Mouse (Mus musculus) midbrain, postnatal 0 days (tissue): ENCODE results near the gene Secisbp2. TPM values are rescaled to one million over a fixed set of nuclear protein-coding genes. Genes with fewer than 3 reads are reported as not detected.
A peak's percentile ranks its signal among the peaks of the same experiment; 100 is the strongest.

Source experiments
- ATAC-seq: fragments of 200-750 bp; cut with Nextera tagmentation; 2 replicates; pipeline ENCODE4 v1.8.0; 2017; ENCODE audit warnings: moderate number of reproducible peaks, mild to moderate bottlenecking, moderate TSS enrichment, moderate library complexity; ENCODE audit not compliant: low FRiP score
- DNase-seq: peaks from one replicate; pipeline ENCODE4 v3.0.0-alpha.2; 2015; ENCODE audit warnings: low spot score
- H3K27ac ChIP-seq: fragments of 300-500 bp; sonication (generic); 2 replicates; pipeline ENCODE4 v1.5.1; 2014; ENCODE audit warnings: low read depth, mild to moderate bottlenecking, low read length, mixed read lengths
- H3K27me3 ChIP-seq: fragments of 300-500 bp; sonication (generic); 2 replicates; pipeline ENCODE4 v1.6.1; 2014; ENCODE audit warnings: low read length, control low read depth, mixed read lengths; ENCODE audit not compliant: insufficient read depth
- H3K36me3 ChIP-seq: fragments of 300-500 bp; sonication (generic); 2 replicates; pipeline ENCODE4 v1.6.1; 2014; ENCODE audit warnings: low read length, control low read depth, mixed read lengths; ENCODE audit not compliant: insufficient read depth
- H3K4me1 ChIP-seq: fragments of 300-500 bp; sonication (generic); 2 replicates; pipeline ENCODE4 v1.6.1; 2014; ENCODE audit warnings: mild to moderate bottlenecking, control low read depth, antibody characterized with exemption, low read length, mixed read lengths; ENCODE audit not compliant: insufficient read depth
- H3K4me2 ChIP-seq: fragments of 300-500 bp; sonication (generic); 2 replicates; pipeline ENCODE4 v1.6.1; 2014; ENCODE audit warnings: low read depth, mild to moderate bottlenecking, low read length, mixed read lengths; ENCODE audit not compliant: poor library complexity, severe bottlenecking
- H3K4me3 ChIP-seq: fragments of 300-500 bp; sonication (generic); 2 replicates; pipeline ENCODE4 v1.5.1; 2014; ENCODE audit warnings: low read depth, mild to moderate bottlenecking, low read length, moderate library complexity
- H3K9ac ChIP-seq: fragments of 300-500 bp; sonication (generic); replicated peaks from 2 replicates; pipeline ENCODE4 v1.6.1; 2014; ENCODE audit warnings: mild to moderate bottlenecking, low read length, moderate library complexity, mixed read lengths; ENCODE audit not compliant: poor library complexity, severe bottlenecking
- H3K9me3 ChIP-seq: fragments of 300-500 bp; sonication (generic); 2 replicates; pipeline ENCODE4 v1.6.1; 2016; ENCODE audit warnings: low read length, control low read depth
- CTCF ChIP-seq: IDR thresholded peaks from 2 replicates; pipeline ENCODE4 v1.5.1; 2016; ENCODE audit warnings: antibody characterized with exemption, mild to moderate bottlenecking
- WGBS: fragments of 180-500 bp; shearing (Covaris S2); extraction: QIAGEN DNeasy Blood & Tissue Kit; methylation state at CpG from one replicate; pipeline ENCODE4 v1.1.7; 2014; 5-methylcytosine and 5-hydroxymethylcytosine counted together
- polyA plus RNA-seq: library from polyadenylated mRNA; unstranded; fragments of >200 nt; fragmentation: Nextera tagmentation; extraction: Ambion mirVana; gene quantifications from 2 replicates; pipeline ENCODE4 v1.2.1, GENCODE M21; 2015
- total RNA-seq: library from RNA; depleted of rRNA; stranded (reverse); fragments of >200 nt; gene quantifications from 2 replicates; pipeline ENCODE4 v1.2.3, GENCODE M21; 2014

The Secisbp2 gene
- total and polyA plus RNA-seq, 2 experiments from 2014 or later, result 15.2 to 19.4 TPM

- no peak for TF ChIP-seq CTCF
- H3K4me3 ChIP-seq, result no peak overlapping the region
- peak; percentile 41 for DNase-seq
- ATAC-seq, result no peak
- no peaks in the 10 kb centered on the region for H3K9me3 ChIP-seq
- no peaks in the 10 kb centered on the region for H3K27me3 ChIP-seq
- peak overlapping the region; percentile 22 for H3K4me2 ChIP-seq
- no peaks in the 10 kb centered on the region for H3K36me3 ChIP-seq
- 26% methylated on average over 5 of the region's 5 CpGs for WGBS
- H3K4me1 ChIP-seq, result peaks cover 6% of the 10 kb centered on the region; the same call in 1 of the 2 replicates
- H3K9ac ChIP-seq, result no peak overlapping the region
- H3K27ac ChIP-seq, result no peak overlapping the region
Observed at GRCm38 (mm10) chr13:51611500-51611899, 40.0 kb upstream of the Secisbp2 start.

- no peak overlapping the region for H3K4me2 ChIP-seq
- H3K27me3 ChIP-seq, result no peaks in the 10 kb centered on the region
- ATAC-seq (no peak), DNase-seq (no peak)
- 63% methylated on average over 10 of the region's 10 CpGs for WGBS
- no peak overlapping the region for H3K9ac ChIP-seq
- TF ChIP-seq CTCF, result no peak
- H3K27ac ChIP-seq, result no peak overlapping the region
- no peaks in the 10 kb centered on the region for H3K36me3 ChIP-seq
- H3K4me1 ChIP-seq, result peaks cover 6% of the 10 kb centered on the region
- no peaks in the 10 kb centered on the region for H3K9me3 ChIP-seq
- no peak overlapping the region for H3K4me3 ChIP-seq
Observed at GRCm38 (mm10) chr13:51615815-51616214, 35.7 kb upstream of the Secisbp2 start.

GRCm38 (mm10) chr13:51616417-51617044, 35.0 kb upstream of the Secisbp2 start:
- no peaks in the 10 kb centered on the region for H3K9me3 ChIP-seq
- no peaks in the 10 kb centered on the region for H3K36me3 ChIP-seq
- 0 out of 2 replicates have a peak, but pooled peaks have one; percentile 2 for TF ChIP-seq CTCF
- H3K4me3 ChIP-seq, result no peak overlapping the region
- H3K4me1 ChIP-seq, result peaks cover under 1% of the 10 kb centered on the region; the same call in 1 of the 2 replicates
- no peak overlapping the region for H3K4me2 ChIP-seq
- H3K27ac ChIP-seq, result no peak overlapping the region
- ATAC-seq (peak; percentile 32; the same call in 1 of the 2 replicates), DNase-seq (peak; percentile 58)
- H3K9ac ChIP-seq, result no peak overlapping the region
- 10% methylated on average over 12 of the region's 12 CpGs for WGBS
- no peaks in the 10 kb centered on the region for H3K27me3 ChIP-seq

GRCm38 (mm10) chr13:51617306-51617705, 34.2 kb upstream of the Secisbp2 start:
- Histone ChIP-seq H3K4me1 (no peaks in the 10 kb centered on the region; the same call in 1 of the 2 replicates), H3K9me3 (no peaks in the 10 kb centered on the region), H3K36me3 (no peaks in the 10 kb centered on the region), H3K4me3 (no peak overlapping the region), H3K27me3 (no peaks in the 10 kb centered on the region), H3K4me2 (no peak overlapping the region), H3K9ac (no peak overlapping the region), H3K27ac (no peak overlapping the region)
- DNase-seq (no peak), ATAC-seq (no peak)
- TF ChIP-seq CTCF, result no peak
- 46% methylated on average over 1 of the region's 1 CpGs for WGBS

GRCm38 (mm10) chr13:51617861-51618260, 33.6 kb upstream of the Secisbp2 start:
- Histone ChIP-seq H3K4me2 (no peak overlapping the region), H3K4me1 (no peaks in the 10 kb centered on the region; the same call in 1 of the 2 replicates), H3K4me3 (no peak overlapping the region), H3K36me3 (no peaks in the 10 kb centered on the region), H3K9ac (no peak overlapping the region), H3K27me3 (no peaks in the 10 kb centered on the region), H3K9me3 (no peaks in the 10 kb centered on the region), H3K27ac (no peak overlapping the region)
- TF ChIP-seq CTCF, result peak; percentile 90
- DNase-seq (peak; percentile 87), ATAC-seq (peak; percentile 51; the same call in 1 of the 2 replicates)
- WGBS, result 18% methylated on average over 6 of the region's 6 CpGs

- no peaks in the 10 kb centered on the region; the same call in 1 of the 2 replicates for H3K4me1 ChIP-seq
- H3K27me3 ChIP-seq, result no peaks in the 10 kb centered on the region
- no peaks in the 10 kb centered on the region for H3K36me3 ChIP-seq
- no peak overlapping the region for H3K4me3 ChIP-seq
- no peak overlapping the region for H3K9ac ChIP-seq
- ATAC-seq (no peak), DNase-seq (no peak)
- H3K9me3 ChIP-seq, result no peaks in the 10 kb centered on the region
- H3K4me2 ChIP-seq, result peak overlapping the region; percentile 24
- WGBS, result 13% methylated on average over 8 of the region's 9 CpGs
- no peak overlapping the region for H3K27ac ChIP-seq
- no peak for TF ChIP-seq CTCF
Observed at GRCm38 (mm10) chr13:51618602-51619001, 32.9 kb upstream of the Secisbp2 start.
